Mouse (Mus musculus) myocyte (in vitro differentiated cells): Measurements from ENCODE around the gene Tmem189.

ENCODE experiments used
- MYOG ChIP-seq, 3 experiments: IDR thresholded peaks; one replicate each; pipeline ENCODE4 v1.6.1; 2011; ENCODE audit warnings: control low read depth in 2 of 3, low read depth in 2 of 3, mild to moderate bottlenecking in 2 of 3; ENCODE audit not compliant: insufficient read length in 2 of 3, control insufficient read depth in 1 of 3, insufficient read depth in 1 of 3
- POLR2AphosphoS2 ChIP-seq: IDR thresholded peaks from one replicate; pipeline ENCODE4 v1.6.1; 2011; ENCODE audit warnings: low read depth, control low read depth; ENCODE audit not compliant: insufficient read length
- TCF3 ChIP-seq: IDR thresholded peaks from one replicate; pipeline ENCODE4 v1.6.1; 2011; ENCODE audit warnings: low read depth, control low read depth; ENCODE audit not compliant: insufficient read length

- TF ChIP-seq TCF3 (no peak), POLR2AphosphoS2 (no peak), MYOG (IDR thresholded peaks at IDR 0.05; ENCODE audit: control insufficient read depth in 1 of 3, insufficient read depth in 1 of 3, insufficient read length in 2 of 3, low read depth in 2 of 3) (peak in 1 of 3 experiments; percentile 46)
Measured at GRCm38 (mm10) chr2:167600481-167600995, 89.1 kb downstream of the Tmem189 start.
